Mouse (Mus musculus) thymus, postnatal 36 days (tissue): Measurements from ENCODE around the gene BC017158.

ENCODE experiments used
- DNase-seq, 2 experiments: peaks; one replicate each; pipeline ENCODE4 v3.0.0; 2022; ENCODE audit warnings: mixed read lengths in 2 of 2

BC017158 gene

GRCm38 (mm10) chr7:128255757-128256156 lies 42.2 kb downstream of the BC017158 start:
- no peak for DNase-seq

- DNase-seq, result no peak
Observed at GRCm38 (mm10) chr7:128254978-128255377, 43.0 kb downstream of the BC017158 start.

GRCm38 (mm10) chr7:128252609-128253008 lies 45.4 kb downstream of the BC017158 start:
- DNase-seq, result peak; percentile 93

GRCm38 (mm10) chr7:128251946-128252345 lies 46.0 kb downstream of the BC017158 start:
- peak; percentile 35 to 46 for DNase-seq

GRCm38 (mm10) chr7:128249998-128250397 lies 48.0 kb downstream of the BC017158 start:
- DNase-seq, result no peak

- no peak for DNase-seq
Observed at GRCm38 (mm10) chr7:128248081-128249042, 49.6 kb downstream of the BC017158 start.

- peak; percentile 69 to 73 for DNase-seq
Observed at GRCm38 (mm10) chr7:128247443-128247842, 50.5 kb downstream of the BC017158 start.

GRCm38 (mm10) chr7:128246496-128247391 lies 51.2 kb downstream of the BC017158 start, which contains the start of gene Tgfb1i1:
Gene Tgfb1i1, plus strand, starts transcription at chr7:128246812.
- DNase-seq, result no peak

- DNase-seq, result no peak
Observed at GRCm38 (mm10) chr7:128245547-128245946, 52.4 kb downstream of the BC017158 start.

GRCm38 (mm10) chr7:128244410-128245025 lies 53.5 kb downstream of the BC017158 start:
- DNase-seq, result no peak

- DNase-seq, result no peak
Observed at GRCm38 (mm10) chr7:128243921-128244320, 54.0 kb downstream of the BC017158 start.

- no peak for DNase-seq
Observed at GRCm38 (mm10) chr7:128242331-128242730, 55.6 kb downstream of the BC017158 start.

- no peak for DNase-seq
Observed at GRCm38 (mm10) chr7:128240131-128240784, 57.7 kb downstream of the BC017158 start.

- DNase-seq, result peak in 1 of 2 experiments; percentile 39
Observed at GRCm38 (mm10) chr7:128238991-128239390, 59.0 kb downstream of the BC017158 start.

GRCm38 (mm10) chr7:128237927-128238778 lies 59.8 kb downstream of the BC017158 start, which contains the start of gene 9130023H24Rik:
Gene 9130023H24Rik, minus strand, starts transcription at chr7:128238031.
- DNase-seq, result peak; percentile 100

- no peak for DNase-seq
Observed at GRCm38 (mm10) chr7:128237593-128237926, 60.4 kb downstream of the BC017158 start.

- peak; percentile 82 to 83 for DNase-seq
Observed at GRCm38 (mm10) chr7:128236856-128237592, 60.9 kb downstream of the BC017158 start, which contains the start of gene Armc5. Gene Armc5, plus strand, starts transcription at chr7:128237342.

GRCm38 (mm10) chr7:128236426-128236825 lies 61.5 kb downstream of the BC017158 start:
- DNase-seq, result no peak

- no peak for DNase-seq
Observed at GRCm38 (mm10) chr7:128235481-128235880, 62.5 kb downstream of the BC017158 start.

GRCm38 (mm10) chr7:128234796-128235195 lies 63.2 kb downstream of the BC017158 start:
- no peak for DNase-seq
